In the genomic region with DNA sequence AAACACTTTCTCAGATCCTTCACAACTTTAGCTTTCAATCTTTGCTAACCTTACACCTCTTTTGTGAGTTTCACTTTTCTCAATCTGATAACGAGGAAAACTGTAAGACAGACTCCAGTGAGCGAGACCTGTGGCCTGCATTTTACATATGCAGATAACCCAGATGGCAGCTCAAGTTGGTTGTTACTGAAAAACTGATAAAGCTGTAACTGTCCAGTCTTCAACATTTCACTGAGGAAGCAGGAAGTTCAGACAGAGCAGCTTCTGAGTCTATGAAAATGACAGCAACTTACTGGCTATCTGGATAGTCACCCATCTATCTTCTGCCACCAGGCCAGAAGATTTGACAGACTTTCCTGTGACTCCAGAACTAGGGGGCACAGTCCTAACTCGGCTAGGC, we compare ENCODE assay signal across 19 mouse cellular contexts. TPM values are rescaled to one million over a fixed set of nuclear protein-coding genes. Genes with fewer than 3 reads are reported as not detected.
DNase-seq lines count a peak whose midpoint lies in the region; ATAC-seq and TF ChIP-seq lines count a peak whose summit lies in the region.
"Had no signal": no experiment of that assay in that cellular context is flagged by ENCODE, and none has a peak within 500 bp of the region (broad histone marks: within the 10 kb centered on the region; RNA-seq: fewer than 3 reads in every experiment).

No protein-coding gene starts in this region.

- H3K4me1 ChIP-seq in megakaryocyte, embryonic 14.5 days: peaks cover 45% of the 10 kb centered on the region
- H3K4me1 ChIP-seq in liver, embryonic 12.5 days: peaks cover 41% of the 10 kb centered on the region
- H3K4me1 ChIP-seq in liver, embryonic 16.5 days (ENCODE audit: control insufficient read depth, low read depth, low read length): peaks cover 25% of the 10 kb centered on the region
- H3K4me1 ChIP-seq in embryonic facial prominence, embryonic 10.5 days: peaks cover 19% of the 10 kb centered on the region

- 18% methylated on average over 3 of the region's 3 CpGs for WGBS in liver, embryonic 12.5 days (ENCODE audit: insufficient replicate concordance)
- WGBS in liver, embryonic 16.5 days (ENCODE audit: insufficient replicate concordance): 14% methylated on average over 3 of the region's 3 CpGs
- 77% methylated on average over 3 of the region's 3 CpGs for WGBS in embryonic facial prominence, embryonic 10.5 days

- H3K27ac ChIP-seq in liver, embryonic 12.5 days: peak overlapping the region; percentile 83
- H3K27ac ChIP-seq in liver, embryonic 16.5 days (ENCODE audit: low read length): peak overlapping the region; percentile 54
- H3K27ac ChIP-seq in gastrocnemius, adult 2 months: no peak overlapping the region
- H3K27ac ChIP-seq in embryonic facial prominence, embryonic 10.5 days (replicated peaks): no peak overlapping the region
- H3K27ac ChIP-seq: forebrain, embryonic 13.5 days; heart, embryonic 13.5 days; hindbrain, embryonic 15.5 days had no signal

- peak overlapping the region; percentile 42; the same call in 1 of the 2 replicates for H3K9ac ChIP-seq in liver, embryonic 12.5 days
- H3K9ac ChIP-seq in liver, embryonic 16.5 days (ENCODE audit: low read depth, low read length): peak overlapping the region; percentile 31; the same call in 1 of the 2 replicates
- H3K9ac ChIP-seq: forebrain, embryonic 13.5 days; heart, embryonic 13.5 days; hindbrain, embryonic 15.5 days had no signal

- H3K9me3 ChIP-seq in megakaryocyte, embryonic 14.5 days: no peaks in the 10 kb centered on the region
- H3K9me3 ChIP-seq in liver, embryonic 12.5 days (replicated peaks): no peaks in the 10 kb centered on the region
- no peaks in the 10 kb centered on the region for H3K9me3 ChIP-seq in liver, embryonic 16.5 days (replicated peaks; ENCODE audit: control insufficient read depth, low read length)
- H3K9me3 ChIP-seq in embryonic facial prominence, embryonic 10.5 days: no peaks in the 10 kb centered on the region
- H3K9me3 ChIP-seq: forebrain, embryonic 13.5 days; heart, embryonic 13.5 days; hindbrain, embryonic 15.5 days had no signal

- peaks cover 8% of the 10 kb centered on the region for H3K36me3 ChIP-seq in megakaryocyte, embryonic 14.5 days (replicated peaks; ENCODE audit: low read length)
- H3K36me3 ChIP-seq in liver, embryonic 12.5 days: peaks cover 7% of the 10 kb centered on the region
- H3K36me3 ChIP-seq in liver, embryonic 16.5 days (ENCODE audit: control insufficient read depth, insufficient read depth): peaks cover under 1% of the 10 kb centered on the region; the same call in 1 of the 2 replicates
- peaks cover 8% of the 10 kb centered on the region for H3K36me3 ChIP-seq in embryonic facial prominence, embryonic 10.5 days (replicated peaks)

- intact Hi-C loops in gastrocnemius, adult 2 months (cut with DNase I): no loop called here

- no peak for DNase-seq in gastrocnemius, adult 2 months
- DNase-seq in embryonic facial prominence, embryonic 10.5 days (ENCODE audit: low spot score): no peak
- DNase-seq in spleen, adult 18-20 months: no peak
- DNase-seq: adrenal gland, postnatal 14 days; cerebellum, adult 8-10 months; cerebellum, postnatal 14 days; gastrocnemius, postnatal 36 days; heart, adult 11 months; heart, postnatal 36 days had no signal

- peak overlapping the region; percentile 38 for H3K4me3 ChIP-seq in megakaryocyte, embryonic 14.5 days (replicated peaks)
- H3K4me3 ChIP-seq in liver, embryonic 12.5 days: no peak overlapping the region
- no peak overlapping the region for H3K4me3 ChIP-seq in liver, embryonic 16.5 days (ENCODE audit: low read depth, low read length)
- no peak overlapping the region for H3K4me3 ChIP-seq in gastrocnemius, adult 2 months
- H3K4me3 ChIP-seq in embryonic facial prominence, embryonic 10.5 days: no peak overlapping the region
- H3K4me3 ChIP-seq: forebrain, embryonic 13.5 days; heart, embryonic 13.5 days; hindbrain, embryonic 15.5 days had no signal

- ATAC-seq in megakaryocyte, adult 5-6 weeks (ENCODE audit: poor library complexity, severe bottlenecking): no peak
- 0 out of 2 replicates have a peak, but pooled peaks have one; percentile 17 for ATAC-seq in liver, embryonic 12.5 days
- ATAC-seq in liver, embryonic 16.5 days (ENCODE audit: low read depth): no peak
- no peak for ATAC-seq in cerebellum, adult (ENCODE audit: insufficient number of reproducible peaks, low FRiP score, low TSS enrichment)
- ATAC-seq: forebrain, embryonic 13.5 days had no signal

- H3K4me2 ChIP-seq in liver, embryonic 12.5 days: 0 out of 2 replicates have a peak overlapping the region, but pooled peaks have one; percentile 1
- 0 out of 2 replicates have a peak overlapping the region, but pooled peaks have one; percentile 3 for H3K4me2 ChIP-seq in liver, embryonic 16.5 days (ENCODE audit: low read depth, low read length)
- H3K4me2 ChIP-seq: forebrain, embryonic 13.5 days; heart, embryonic 13.5 days; hindbrain, embryonic 15.5 days had no signal

- TF ChIP-seq CTCF in gastrocnemius, adult 2 months (IDR thresholded peaks at IDR 0.05): no peak

- H3K27me3 ChIP-seq in megakaryocyte, embryonic 14.5 days (replicated peaks): no peaks in the 10 kb centered on the region
- no peaks in the 10 kb centered on the region for H3K27me3 ChIP-seq in liver, embryonic 12.5 days (replicated peaks)
- no peaks in the 10 kb centered on the region for H3K27me3 ChIP-seq in liver, embryonic 16.5 days (ENCODE audit: control insufficient read depth, insufficient read depth, low read depth, low read length)
- 0 out of 2 replicates have a peak, but pooled peaks cover 12% of the 10 kb centered on the region for H3K27me3 ChIP-seq in embryonic facial prominence, embryonic 10.5 days (replicated peaks; ENCODE audit: low read depth, poor library complexity, severe bottlenecking)
- H3K27me3 ChIP-seq: hindbrain, embryonic 15.5 days had no signal

RNA-seq across cellular contexts. Expression of gene Exoc7, which starts 2.6 kb away (rescaled TPM):
- 2.7 and 6.7 TPM in 2 replicates for polyA plus RNA-seq in megakaryocyte, embryonic 14.5 days (2012; ENCODE audit: insufficient read depth, low replicate concordance)
- total RNA-seq in megakaryocyte, adult 5-6 weeks (2015): 29.2 and 34.8 TPM in 2 replicates
- 20.3 and 27.3 TPM in 2 replicates for total RNA-seq in megakaryocyte, adult 5-6 weeks (2017)
- 29.7 and 31.8 TPM in 2 replicates for polyA plus RNA-seq in liver, embryonic 12.5 days (2016; fragmentation: Nextera tagmentation; extraction: Ambion mirVana)
- polyA plus RNA-seq in liver, embryonic 16.5 days (2015; fragmentation: Nextera tagmentation; extraction: Ambion mirVana): 19.5 and 20.4 TPM in 2 replicates
- 100 to 1,000 TPM in 1 of 2 experiments, 10 to 100 TPM in 1; 74.1 to 106 TPM for total RNA-seq in gastrocnemius, adult 2 months (2021)
- polyA plus RNA-seq in embryonic facial prominence, embryonic 10.5 days (2016; fragmentation: Nextera tagmentation; extraction: Ambion mirVana): 55.4 and 59.7 TPM in 2 replicates

RNA-seq across cellular contexts. Expression of gene Foxj1, which starts 25.6 kb away (rescaled TPM):
- 0.12 and 0.84 TPM in 2 replicates for polyA plus RNA-seq in megakaryocyte, embryonic 14.5 days (2012; ENCODE audit: insufficient read depth, low replicate concordance)
- total RNA-seq in megakaryocyte, adult 5-6 weeks (2015): not detected in 2 replicates
- not detected in 2 replicates for total RNA-seq in megakaryocyte, adult 5-6 weeks (2017)
- polyA plus RNA-seq in liver, embryonic 12.5 days (2016; fragmentation: Nextera tagmentation; extraction: Ambion mirVana): 1.2 and 1.4 TPM in 2 replicates
- polyA plus RNA-seq in liver, embryonic 16.5 days (2015; fragmentation: Nextera tagmentation; extraction: Ambion mirVana): 0.62 and 0.71 TPM in 2 replicates
- under 1 TPM in 1 of 2 experiments, not detected in 1; 0.14 TPM for total RNA-seq in gastrocnemius, adult 2 months (2021)
- 2.3 and 3.3 TPM in 2 replicates for polyA plus RNA-seq in embryonic facial prominence, embryonic 10.5 days (2016; fragmentation: Nextera tagmentation; extraction: Ambion mirVana)
- total RNA-seq: gastrocnemius, adult 8-10 months; gastrocnemius, postnatal 36 days; heart, postnatal 36 days had no signal

RNA-seq across cellular contexts. Expression of gene Galr2, which starts 28.9 kb away (rescaled TPM):
- polyA plus RNA-seq in megakaryocyte, embryonic 14.5 days (2012; ENCODE audit: insufficient read depth, low replicate concordance): not detected in 2 replicates
- total RNA-seq in megakaryocyte, adult 5-6 weeks (2015): not detected in 2 replicates
- total RNA-seq in megakaryocyte, adult 5-6 weeks (2017): 0.07 TPM in 1 of 2 replicates, not detected in the other
- not detected in 2 replicates for polyA plus RNA-seq in liver, embryonic 12.5 days (2016; fragmentation: Nextera tagmentation; extraction: Ambion mirVana)
- polyA plus RNA-seq in liver, embryonic 16.5 days (2015; fragmentation: Nextera tagmentation; extraction: Ambion mirVana): 0.07 TPM in 1 of 2 replicates, not detected in the other
- under 1 TPM in 1 of 2 experiments, not detected in 1; 0.33 TPM for total RNA-seq in gastrocnemius, adult 2 months (2021)
- polyA plus RNA-seq in embryonic facial prominence, embryonic 10.5 days (2016; fragmentation: Nextera tagmentation; extraction: Ambion mirVana): 0.25 and 0.39 TPM in 2 replicates
- total RNA-seq: adrenal gland, postnatal 14 days; heart, postnatal 36 days had no signal
- polyA plus RNA-seq: cortical plate, adult 2 months; heart, embryonic 13.5 days had no signal

RNA-seq across cellular contexts. Expression of gene Srp68, which starts 35.6 kb away (rescaled TPM):
- 4.7 and 34.1 TPM in 2 replicates for polyA plus RNA-seq in megakaryocyte, embryonic 14.5 days (2012; ENCODE audit: insufficient read depth, low replicate concordance)
- 17.4 and 21.0 TPM in 2 replicates for total RNA-seq in megakaryocyte, adult 5-6 weeks (2015)
- total RNA-seq in megakaryocyte, adult 5-6 weeks (2017): 17.8 and 19.3 TPM in 2 replicates
- polyA plus RNA-seq in liver, embryonic 12.5 days (2016; fragmentation: Nextera tagmentation; extraction: Ambion mirVana): 66.4 and 66.8 TPM in 2 replicates
- polyA plus RNA-seq in liver, embryonic 16.5 days (2015; fragmentation: Nextera tagmentation; extraction: Ambion mirVana): 33.4 and 34.2 TPM in 2 replicates
- 10 to 100 TPM; 87.7 to 89.2 TPM for total RNA-seq in gastrocnemius, adult 2 months (2021)
- 104 TPM in 2 replicates for polyA plus RNA-seq in embryonic facial prominence, embryonic 10.5 days (2016; fragmentation: Nextera tagmentation; extraction: Ambion mirVana)

Comparison
In these comparisons a context has a peak if more than half of its experiments do, and no peak if none do; other contexts are left out.
1. H3K27ac ChIP-seq: peak in liver, embryonic 12.5 days (single experiment) and liver, embryonic 16.5 days (single experiment); none in gastrocnemius, adult 2 months (single experiment) and embryonic facial prominence, embryonic 10.5 days (single experiment).